Mouse (Mus musculus) ES-Bruce4 (cell line): ENCODE measurements around the gene Dolk.

Source experiments
- CTCF ChIP-seq: IDR thresholded peaks from one replicate; pipeline ENCODE4 v1.8.1; 2011; ENCODE audit warnings: low read depth, low read length
- EP300 ChIP-seq: IDR thresholded peaks from 2 replicates; pipeline ENCODE4 v1.6.1; 2011; ENCODE audit warnings: low read depth, low read length; ENCODE audit not compliant: insufficient read depth
- POLR2A ChIP-seq: IDR thresholded peaks from one replicate; pipeline ENCODE4 v1.8.1; 2011; ENCODE audit warnings: low read length; ENCODE audit not compliant: insufficient read depth

GRCm38 (mm10) chr2:30280743-30281142, 5.4 kb downstream of the Dolk start, which contains the start of gene Gm28038:
- TF ChIP-seq POLR2A (no peak), CTCF (no peak), EP300 (no peak)
